Mouse (Mus musculus) fibroblast of lung, adult 2 months (primary cell): ENCODE data around the gene Ahsg.
"Not testable (repeated sequence)": the region's sequence is repeated elsewhere in the genome, so short reads cannot be mapped to it uniquely, and the experiment has no call there.

Experiments used
- DNase-seq: peaks from one replicate; pipeline ENCODE4 v3.0.0-alpha.2; 2011; ENCODE audit warnings: low read depth

Gene Ahsg

DNA sequence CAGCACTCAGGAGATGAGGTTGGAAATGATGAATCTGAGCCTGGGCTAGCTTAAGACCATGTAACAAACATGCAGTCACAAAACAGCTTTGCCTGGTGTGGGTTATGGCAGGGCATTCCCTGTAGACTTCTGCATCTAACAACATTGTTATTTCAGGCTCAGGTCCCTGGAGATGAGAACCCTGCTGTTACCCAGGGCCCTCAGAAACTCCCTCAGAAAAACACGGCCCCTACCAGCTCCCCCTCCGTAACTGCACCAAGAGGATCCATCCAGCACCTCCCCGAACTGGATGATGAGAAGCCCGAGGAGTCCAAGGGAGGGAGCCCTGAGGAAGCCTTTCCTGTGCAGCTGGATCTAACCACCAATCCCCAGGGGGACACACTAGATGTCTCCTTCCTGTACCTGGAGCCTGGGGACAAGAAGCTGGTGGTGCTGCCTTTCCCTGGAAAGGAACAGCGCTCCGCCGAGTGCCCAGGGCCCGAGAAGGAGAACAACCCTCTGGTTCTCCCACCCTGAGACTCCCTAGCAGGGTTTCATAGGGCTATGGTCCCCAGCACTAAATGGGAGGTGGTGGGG lies 48.1 kb downstream of the Ahsg start:
- DNase-seq = no peak

DNA sequence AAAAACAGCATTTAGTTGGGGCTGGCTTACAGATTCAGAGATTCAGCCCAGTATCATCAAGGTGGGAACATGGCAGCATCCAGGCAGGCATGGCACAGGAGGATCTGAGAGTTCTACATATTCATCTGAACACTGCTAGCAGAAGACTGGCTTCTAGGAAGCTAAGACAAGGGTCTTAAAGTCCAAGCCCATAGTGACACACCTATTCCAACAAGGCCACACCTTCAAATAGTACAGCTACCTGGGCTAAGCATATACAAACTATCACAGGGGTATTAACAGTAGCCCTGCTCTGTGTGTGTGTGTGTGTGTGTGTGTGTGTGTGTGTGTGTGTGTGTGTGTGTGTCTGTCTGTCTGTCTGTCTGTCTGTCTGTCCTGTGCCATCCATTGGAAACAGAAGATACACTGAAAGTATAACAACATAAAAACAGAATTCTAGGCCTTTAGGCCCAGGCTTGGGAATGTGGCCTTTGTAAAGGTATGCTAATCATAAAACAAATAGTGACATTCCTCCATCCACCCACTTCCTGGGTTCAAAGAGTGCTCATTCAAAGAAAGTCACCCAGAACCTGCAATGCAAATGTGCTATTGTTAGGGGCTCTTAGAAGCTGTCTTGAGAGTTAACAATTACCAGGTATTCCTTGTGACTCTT lies 50.9 kb downstream of the Ahsg start:
- not testable (repeated sequence) for DNase-seq

- no peak for DNase-seq
These were observed 56.3 kb downstream of the Ahsg start for GRCm38 (mm10) chr16:22947371-22947770.
